Mouse (Mus musculus) cerebellum, postnatal 4 days (tissue): ENCODE results near the gene Gm6526.
"Not testable (repeated sequence)": the region's sequence is repeated elsewhere in the genome, so short reads cannot be mapped to it uniquely, and the experiment has no call there.

ENCODE experiments used
- DNase-seq, 2 experiments: peaks; one replicate each; pipeline ENCODE4 v3.0.0; 2022; ENCODE audit warnings: low spot score in 2 of 2, mixed read lengths in 1 of 2

Gm6526 gene

DNA sequence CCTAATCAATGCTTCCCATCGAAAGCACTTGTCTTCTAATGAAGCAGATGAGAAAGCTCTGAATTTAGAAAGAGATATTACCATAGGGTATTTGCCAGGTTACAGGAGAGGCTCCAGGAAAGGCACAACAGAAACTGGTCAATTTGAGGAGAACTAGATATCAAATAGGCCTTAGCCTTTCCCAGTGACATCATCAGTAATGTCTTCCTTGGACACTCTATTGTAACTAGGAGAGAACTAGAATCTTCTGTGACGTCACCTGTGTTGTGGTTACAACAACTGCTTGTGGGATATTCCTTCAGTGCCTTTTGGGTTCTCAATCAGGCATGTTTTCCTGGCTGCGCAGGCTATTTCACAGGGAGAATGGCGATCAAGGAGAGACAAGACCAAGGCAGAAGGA lies at the start of gene Gm6526:
Gene Gm6526, plus strand, starts transcription at position 301 of the 400 bp plus-strand sequence.
- not testable (repeated sequence) for DNase-seq

DNA sequence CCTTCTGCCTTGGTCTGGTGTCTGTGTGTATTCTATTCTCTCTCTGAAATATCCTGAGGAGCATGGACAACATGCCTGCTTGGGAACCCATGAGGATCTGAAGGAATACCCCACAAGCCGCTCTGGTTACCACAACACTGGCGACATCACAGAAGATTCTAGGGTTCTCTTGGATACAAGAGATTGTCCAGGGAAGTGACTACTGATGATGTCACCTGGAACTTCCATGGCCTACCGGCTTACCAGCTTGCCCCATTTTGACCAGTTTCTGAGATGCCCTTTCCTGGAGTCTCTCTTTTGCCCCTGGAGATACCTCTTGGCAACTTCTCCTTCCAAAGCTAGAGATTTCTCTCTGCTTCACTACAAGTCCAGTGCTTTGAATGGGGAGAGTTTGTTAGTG lies 20.3 kb upstream of the Gm6526 start, which contains the start of gene Gm16506:
Gene Gm16506, minus strand, starts transcription at position 101 of the 400 bp plus-strand sequence.
- DNase-seq, result not testable (repeated sequence)

DNA sequence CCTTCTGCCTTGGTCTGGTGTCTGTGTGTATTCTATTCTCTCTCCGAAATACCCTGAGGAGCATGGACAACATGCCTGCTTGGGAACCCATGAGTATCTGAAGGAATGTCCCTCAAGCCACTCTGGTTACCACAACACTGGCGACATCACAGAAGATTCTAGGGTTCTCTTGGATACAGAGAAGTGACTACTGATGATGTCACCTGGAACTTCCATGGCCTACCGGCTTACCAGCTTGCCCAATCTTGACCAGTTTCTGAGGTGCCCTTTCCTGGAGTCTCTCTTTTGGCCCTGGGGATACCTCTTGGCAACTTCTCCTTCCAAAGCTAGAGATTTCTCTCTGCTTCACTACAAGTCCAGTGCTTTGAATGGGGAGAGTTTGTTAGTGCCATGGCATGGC lies 37.0 kb downstream of the Gm6526 start, which contains the start of gene Gm8180:
Gene Gm8180, minus strand, starts transcription at position 101 of the 400 bp plus-strand sequence.
- DNase-seq, result not testable (repeated sequence)

DNA sequence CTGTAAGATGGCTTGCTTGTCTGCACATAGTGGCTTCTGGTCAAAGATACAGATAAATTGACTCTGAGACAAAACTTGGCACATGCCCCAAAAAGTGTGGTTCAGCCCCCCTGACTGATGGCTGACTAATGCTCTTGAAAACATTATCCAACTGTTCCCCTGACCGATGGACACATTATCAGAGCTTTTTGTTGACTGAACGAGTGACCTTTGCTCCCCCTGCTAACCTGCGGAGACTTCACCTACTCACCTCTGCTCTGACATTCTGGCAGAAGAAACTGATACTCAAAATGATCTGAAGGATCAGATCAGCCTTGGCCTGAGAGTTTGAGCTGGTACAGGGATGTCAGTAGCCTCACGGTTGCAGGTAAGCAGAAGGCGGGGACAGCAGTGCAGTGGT lies 46.1 kb downstream of the Gm6526 start:
- not testable (repeated sequence) for DNase-seq

DNA sequence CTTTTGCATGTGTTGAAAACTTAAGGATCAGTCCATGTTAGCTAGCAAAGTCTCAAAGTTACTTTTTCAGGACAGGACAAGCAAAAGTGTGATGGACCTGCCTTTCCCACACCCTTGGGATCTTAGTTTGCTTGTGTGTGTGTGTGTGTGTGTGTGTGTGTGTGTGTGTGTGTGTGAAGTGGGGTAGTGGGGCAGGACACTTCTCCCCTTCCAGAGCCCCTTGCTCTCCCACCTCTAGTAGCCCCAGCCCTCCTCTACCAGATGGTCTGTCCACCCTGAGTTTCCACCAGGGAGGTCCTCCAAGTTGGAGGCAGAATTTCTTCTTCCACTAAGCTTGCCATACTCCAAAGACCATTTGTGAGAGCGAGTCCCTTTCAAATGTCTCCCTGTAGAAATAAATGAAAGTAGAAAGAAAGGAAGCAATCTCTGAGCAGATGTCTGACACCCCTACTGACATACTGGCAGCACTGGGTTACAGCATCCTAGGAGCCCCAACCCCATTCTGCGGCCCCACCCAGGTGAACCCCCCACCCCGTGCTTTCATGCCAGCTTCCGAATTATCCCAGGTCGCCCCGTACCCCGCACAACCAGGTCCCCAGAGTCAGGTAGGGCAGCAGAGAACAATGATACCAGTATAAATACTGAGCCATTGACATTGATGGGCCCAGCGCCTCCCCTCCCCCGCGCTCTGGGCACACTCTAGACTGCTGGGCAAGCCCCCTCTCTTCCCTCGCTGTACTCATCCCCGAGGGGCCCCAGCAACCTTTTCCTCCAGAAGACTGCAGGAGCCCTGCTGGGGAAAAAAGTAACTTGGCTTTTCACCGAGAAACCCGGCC lies 48.6 kb downstream of the Gm6526 start:
- no peak for DNase-seq

DNA sequence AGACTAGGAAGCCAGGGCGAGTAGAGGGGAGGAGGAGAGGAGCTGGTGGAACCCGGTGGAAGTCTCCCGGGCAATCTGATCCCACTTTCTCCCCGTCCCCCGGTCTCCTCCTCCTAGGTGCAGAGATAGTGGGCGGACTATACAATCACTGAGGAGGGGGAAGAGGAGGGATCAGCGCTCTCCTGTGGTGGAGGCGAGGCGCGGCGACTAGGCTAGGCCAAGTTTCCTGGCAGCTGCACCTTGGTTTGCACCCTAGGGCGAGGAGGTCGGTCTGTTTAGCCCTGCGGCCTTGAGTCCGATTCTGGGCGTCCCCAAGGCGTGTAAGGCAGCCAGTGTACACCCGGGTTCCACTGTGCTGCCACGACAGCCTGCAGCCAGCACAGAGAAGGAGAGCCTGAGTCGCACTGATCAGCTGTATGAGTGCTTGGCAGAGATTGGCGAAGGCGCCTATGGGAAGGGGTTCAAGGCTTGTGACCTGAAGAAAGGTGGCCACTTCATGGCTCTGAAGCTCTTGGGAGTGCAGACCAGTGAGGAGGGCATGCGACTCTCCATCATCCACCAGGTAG lies 49.3 kb downstream of the Gm6526 start:
- not testable (repeated sequence) for DNase-seq

DNA sequence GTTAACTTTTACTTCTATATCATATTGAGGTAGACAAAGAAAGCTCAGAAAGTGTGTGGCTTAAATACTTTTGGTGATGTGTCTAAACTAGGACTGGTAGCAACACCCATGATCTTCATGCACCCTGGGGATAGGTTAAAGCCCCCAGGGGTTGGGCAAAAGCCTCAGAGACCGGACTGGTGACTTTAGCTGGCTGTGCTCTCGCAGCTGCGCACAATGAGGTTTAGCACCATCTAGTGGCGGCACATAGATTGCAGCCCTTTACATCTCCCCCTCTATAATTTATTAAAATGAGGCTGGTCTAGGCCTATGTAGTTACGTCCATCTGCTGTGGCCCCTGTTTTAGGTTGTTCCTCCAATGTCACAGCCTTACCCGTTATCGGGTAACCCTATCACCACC lies 56.8 kb downstream of the Gm6526 start:
- not testable (repeated sequence) for DNase-seq
